Mouse (Mus musculus) layer of hippocampus, adult 11-12 months (tissue): Measurements from ENCODE around the gene Ggt6.

Source experiments
- DNase-seq: peaks from one replicate; pipeline ENCODE4 v3.0.0; 2022; ENCODE audit warnings: low spot score

Ggt6 gene

GRCm38 (mm10) chr11:72475408-72475807 lies 40.1 kb downstream of the Ggt6 start:
- no peak for DNase-seq

GRCm38 (mm10) chr11:72476074-72476625 lies 40.8 kb downstream of the Ggt6 start:
- no peak for DNase-seq

DNA sequence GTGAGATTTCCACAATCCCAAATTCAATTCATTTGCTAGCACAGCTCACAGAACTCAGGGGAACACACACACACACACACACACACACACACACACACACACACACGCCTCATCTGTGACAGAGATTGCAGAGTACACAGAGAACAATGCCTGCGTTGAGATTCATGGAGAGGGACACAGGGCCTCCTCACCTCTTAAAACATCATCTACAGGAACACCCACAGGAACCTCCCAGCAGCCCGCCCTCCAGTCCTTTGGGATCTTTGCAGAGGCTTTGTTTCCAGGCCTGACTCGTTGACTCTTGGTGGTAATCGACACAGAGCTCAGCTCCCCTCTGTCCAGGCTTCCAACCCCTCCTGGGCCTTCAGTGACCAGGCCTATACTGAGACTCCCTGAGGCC lies 41.9 kb downstream of the Ggt6 start:
- DNase-seq = no peak

DNA sequence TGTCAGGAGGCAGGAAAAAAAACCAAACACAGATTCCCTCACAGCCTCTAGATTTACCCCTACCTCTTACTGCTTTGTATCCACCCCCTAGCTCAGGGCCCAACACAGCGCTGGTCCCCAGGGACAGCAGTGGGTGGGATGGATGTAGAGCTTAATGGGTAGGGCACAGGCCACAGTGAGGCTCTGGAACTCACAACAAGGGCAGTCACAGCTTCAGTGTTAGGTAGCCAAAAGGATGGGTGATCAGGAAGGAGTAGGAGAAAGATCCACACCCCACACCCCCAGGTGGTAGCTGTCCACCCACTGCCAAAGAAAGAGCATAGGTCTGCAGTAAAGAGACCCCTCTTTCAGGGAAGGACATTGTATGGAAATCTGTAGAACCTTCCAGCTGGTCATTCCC lies 42.3 kb downstream of the Ggt6 start:
- DNase-seq = no peak

DNA sequence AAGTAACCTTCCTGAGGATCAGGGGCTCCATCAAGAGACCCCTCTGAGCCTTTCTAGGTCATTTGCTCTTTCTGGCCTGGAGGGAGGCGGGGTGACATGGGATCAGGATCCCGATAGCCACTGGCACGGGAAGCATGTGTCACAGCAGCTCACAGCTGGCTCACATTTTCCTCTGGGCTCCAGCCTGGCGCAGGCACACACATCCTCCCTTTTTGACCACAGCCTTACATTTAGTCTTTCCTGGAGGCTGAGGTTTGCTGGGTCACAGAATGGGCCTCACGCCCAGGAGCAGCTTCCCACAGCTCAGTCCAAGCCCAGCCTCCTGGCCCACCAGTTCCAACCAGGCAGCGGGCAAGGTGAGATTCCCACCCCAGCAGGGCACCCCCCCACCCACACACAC lies 42.9 kb downstream of the Ggt6 start:
- DNase-seq = no peak

DNA sequence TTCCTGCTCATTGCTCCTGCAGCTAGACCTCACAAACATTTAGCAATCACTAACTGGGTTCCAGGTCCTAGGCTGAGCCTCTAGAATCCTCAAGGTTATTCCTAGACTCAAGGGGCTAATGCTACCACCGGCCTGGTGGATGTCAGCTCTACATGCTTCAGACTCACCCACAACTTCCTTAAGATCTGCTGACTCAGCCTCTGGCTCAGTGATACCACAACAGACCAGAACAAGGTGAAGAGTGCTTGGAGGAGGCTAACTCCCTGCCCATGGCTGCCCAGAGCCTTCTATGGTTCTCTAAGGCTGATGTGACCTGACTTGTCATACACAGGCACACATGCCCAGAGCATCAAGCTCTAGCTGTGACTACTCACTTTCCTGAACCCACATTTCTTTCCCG lies 44.2 kb downstream of the Ggt6 start:
- no peak for DNase-seq

DNA sequence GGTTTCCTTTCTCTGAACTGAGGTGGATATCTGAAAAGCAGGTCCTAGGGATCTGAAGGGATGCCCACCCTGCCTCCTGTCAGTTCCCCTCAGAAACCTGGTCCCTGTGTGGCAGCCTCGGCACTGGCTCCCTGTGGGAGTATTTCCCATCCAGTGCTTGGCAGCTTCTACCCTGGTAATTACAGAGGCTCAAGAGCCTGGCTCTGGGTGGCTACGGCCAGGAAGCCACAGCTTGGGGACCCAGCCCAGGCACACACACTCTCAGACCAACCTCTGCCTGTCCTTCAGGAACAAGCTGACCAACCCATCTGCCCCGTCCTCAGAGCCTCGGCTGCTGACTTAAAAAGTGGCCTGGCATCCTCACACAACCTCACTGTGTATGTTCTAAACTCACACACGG lies 46.0 kb downstream of the Ggt6 start:
- DNase-seq = no peak

DNA sequence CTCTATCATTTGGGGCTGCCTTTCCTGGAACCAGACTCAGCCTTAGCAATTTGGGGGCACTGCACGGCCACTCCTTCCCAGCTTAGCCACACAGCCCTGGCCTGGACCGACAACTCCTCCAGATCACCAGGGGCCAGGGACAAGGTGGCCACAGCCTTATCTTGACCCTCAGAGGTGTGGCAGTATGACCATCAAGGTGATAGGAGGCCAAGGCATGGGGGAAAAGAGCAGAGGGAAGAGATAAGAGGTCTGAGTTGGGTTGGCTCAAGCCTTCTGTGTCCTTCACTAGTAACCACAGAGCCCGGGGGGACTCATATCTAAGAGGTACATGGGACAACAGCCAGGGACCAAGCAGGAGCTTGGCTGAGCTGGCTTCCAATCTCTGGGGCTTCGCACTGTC lies 46.6 kb downstream of the Ggt6 start:
- DNase-seq = no peak

DNA sequence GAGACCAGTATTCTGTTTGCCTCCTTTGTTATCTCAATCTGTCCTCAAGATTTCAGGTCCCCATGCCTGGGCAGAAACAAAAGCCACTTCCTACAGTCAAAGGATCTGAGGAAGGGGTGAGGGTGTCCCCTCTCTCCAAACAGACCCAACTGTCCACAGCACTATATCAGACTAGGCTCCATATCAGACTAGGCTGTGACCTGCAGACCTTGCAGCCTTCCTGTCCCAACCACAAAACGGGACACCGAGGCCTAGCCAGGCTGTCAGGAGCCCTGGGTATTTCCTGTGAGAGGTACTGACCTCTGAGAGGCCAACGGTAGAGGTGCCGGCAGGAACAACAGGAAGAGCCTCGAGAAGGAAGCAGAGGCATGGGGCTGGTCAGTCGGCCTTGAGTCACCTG lies 49.2 kb downstream of the Ggt6 start:
- DNase-seq = no peak

- DNase-seq = peak; percentile 53
Measured at GRCm38 (mm10) chr11:72485157-72485556, 49.8 kb downstream of the Ggt6 start.

- no peak for DNase-seq
Measured at GRCm38 (mm10) chr11:72485960-72486359, 50.6 kb downstream of the Ggt6 start.

DNA sequence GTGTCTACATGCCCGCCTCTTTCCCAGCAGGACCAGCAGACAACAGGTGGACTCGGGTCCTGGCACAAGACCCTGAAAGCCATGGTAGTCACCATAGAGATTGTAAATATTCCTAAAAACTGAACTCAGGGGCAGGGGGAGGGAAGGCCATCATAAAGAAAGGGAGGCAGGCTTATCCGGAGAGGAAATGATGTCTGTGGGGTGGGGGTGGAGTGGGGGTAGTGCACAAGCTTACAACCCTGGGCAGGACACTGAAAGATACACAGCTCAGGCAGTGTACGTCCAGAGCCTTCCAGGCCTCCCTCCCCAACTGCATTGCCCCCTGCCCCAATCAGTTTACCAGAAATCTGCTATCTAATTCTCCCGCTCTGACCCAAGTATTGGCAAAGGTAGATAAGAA lies 51.8 kb downstream of the Ggt6 start:
- no peak for DNase-seq

DNA sequence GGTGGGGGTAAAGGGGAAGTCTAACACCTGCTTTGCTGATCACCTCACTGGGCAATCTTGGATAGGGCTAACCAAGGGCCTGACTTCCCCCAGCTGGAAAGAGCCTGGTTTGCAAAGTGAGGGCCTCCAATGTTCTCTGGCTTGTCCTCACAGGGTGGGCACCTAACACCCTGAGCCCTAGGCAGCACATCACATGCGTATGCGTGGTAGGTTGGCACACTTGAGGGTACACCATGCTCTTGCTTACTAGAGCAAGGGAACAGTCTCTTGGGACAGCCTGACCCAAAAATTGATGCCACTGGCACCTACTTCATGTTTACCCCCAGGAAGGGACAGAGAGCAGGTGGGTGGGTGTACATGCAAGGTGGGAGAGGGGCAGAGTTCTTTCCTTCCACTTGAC lies 52.4 kb downstream of the Ggt6 start:
- no peak for DNase-seq
